ENCODE assay signal across 19 mouse cellular contexts in the genomic region with DNA sequence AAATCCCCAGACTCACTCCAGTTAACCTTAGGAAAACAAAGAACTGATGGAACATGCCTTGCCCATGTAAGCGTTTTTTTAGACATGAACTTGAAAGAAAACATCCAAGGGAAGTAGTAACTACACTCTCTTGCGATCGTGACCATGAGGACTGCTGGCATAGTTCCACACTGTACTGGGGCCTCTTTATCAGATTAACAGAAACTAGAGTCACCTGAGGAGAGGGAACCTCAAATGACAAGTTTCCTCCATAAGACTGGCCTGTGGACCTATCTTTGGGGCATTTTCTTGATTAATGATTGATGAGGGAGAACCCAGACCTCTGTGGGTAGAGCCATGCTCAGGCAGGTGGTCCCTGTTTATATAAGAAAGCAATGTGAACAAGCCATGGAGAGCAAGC.
"Had no signal": no experiment of that assay in that cellular context is flagged by ENCODE, and none has a peak within 500 bp of the region (broad histone marks: within the 10 kb centered on the region; RNA-seq: fewer than 3 reads in every experiment).

No protein-coding gene starts in this region.

- DNase-seq: kidney, adult 2 months; kidney, postnatal 14 days; kidney, postnatal 4 days; left cerebral cortex, postnatal 4 days; liver, postnatal 0 days; lung, embryonic 14.5 days; lung, postnatal 36 days; retina, postnatal 1 day; right cerebral cortex, postnatal 25 days; thymus, postnatal 25 days had no signal

- H3K4me2 ChIP-seq: limb, embryonic 12.5 days; limb, embryonic 15.5 days; liver, embryonic 11.5 days; lung, embryonic 14.5 days; midbrain, embryonic 11.5 days; midbrain, embryonic 15.5 days; neural tube, embryonic 12.5 days; neural tube, embryonic 15.5 days had no signal

- H3K4me1 ChIP-seq: limb, embryonic 12.5 days; midbrain, embryonic 15.5 days; neural tube, embryonic 12.5 days; neural tube, embryonic 15.5 days had no signal

- H3K36me3 ChIP-seq: limb, embryonic 12.5 days; limb, embryonic 15.5 days; midbrain, embryonic 15.5 days; neural tube, embryonic 12.5 days; neural tube, embryonic 15.5 days had no signal

- H3K27me3 ChIP-seq: limb, embryonic 12.5 days; limb, embryonic 15.5 days; midbrain, embryonic 15.5 days; neural tube, embryonic 12.5 days; neural tube, embryonic 15.5 days had no signal

- H3K4me3 ChIP-seq: limb, embryonic 12.5 days; limb, embryonic 15.5 days; midbrain, embryonic 15.5 days; neural tube, embryonic 12.5 days; neural tube, embryonic 15.5 days had no signal

- H3K27ac ChIP-seq: limb, embryonic 12.5 days; limb, embryonic 15.5 days; liver, embryonic 14.5 days; midbrain, embryonic 15.5 days; neural tube, embryonic 12.5 days; neural tube, embryonic 15.5 days had no signal

- H3K9ac ChIP-seq: limb, embryonic 12.5 days; limb, embryonic 15.5 days; liver, embryonic 14.5 days; liver, postnatal 0 days; lung, embryonic 14.5 days; midbrain, embryonic 15.5 days; neural tube, embryonic 12.5 days; neural tube, embryonic 15.5 days had no signal

- ATAC-seq: liver, postnatal 0 days; lung, postnatal 0 days; midbrain, embryonic 15.5 days had no signal

- H3K9me3 ChIP-seq: limb, embryonic 12.5 days; limb, embryonic 15.5 days; midbrain, embryonic 15.5 days; neural tube, embryonic 12.5 days; neural tube, embryonic 15.5 days had no signal
